Comparison of ENCODE assay signal across 16 mouse cellular contexts in the genomic region with DNA sequence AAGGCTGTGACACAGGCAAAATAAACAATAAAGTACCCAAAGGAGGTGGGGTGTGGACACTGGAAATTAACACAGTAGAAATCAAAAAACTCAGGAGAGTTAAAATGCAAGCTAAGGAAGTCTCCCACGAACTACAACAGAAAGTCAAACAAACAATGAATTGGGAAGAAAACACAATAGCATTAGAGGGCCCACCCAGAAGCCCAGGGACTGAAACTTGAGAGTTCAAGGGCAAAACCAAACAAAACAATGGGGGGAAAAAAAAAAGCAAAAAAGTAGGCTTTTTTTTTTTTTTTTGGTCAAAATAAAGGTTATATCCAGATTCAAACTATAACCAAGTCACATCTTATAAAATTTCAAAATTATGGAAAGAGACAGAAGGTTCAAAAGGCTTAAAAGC.
"Had no signal": no experiment of that assay in that cellular context is flagged by ENCODE, and none has a peak within 500 bp of the region (broad histone marks: within the 10 kb centered on the region; RNA-seq: fewer than 3 reads in every experiment).

No protein-coding gene starts in this region.

- H3K36me3 ChIP-seq: limb, embryonic 10.5 days; liver, embryonic 15.5 days; midbrain, embryonic 12.5 days; neural tube, embryonic 13.5 days had no signal

- H3K27me3 ChIP-seq: liver, embryonic 15.5 days; midbrain, embryonic 12.5 days; neural tube, embryonic 13.5 days had no signal

- DNase-seq: kidney, adult 2 months; kidney, postnatal 4 days; lung, embryonic 14.5 days; lung, postnatal 10 days; lung, postnatal 4 days; retina, postnatal 1 day; right cerebral cortex, postnatal 4 days; thymus, postnatal 36 days had no signal

- H3K9me3 ChIP-seq: limb, embryonic 10.5 days; liver, embryonic 15.5 days; midbrain, embryonic 12.5 days; neural tube, embryonic 13.5 days had no signal

- H3K4me2 ChIP-seq: liver, embryonic 11.5 days; liver, embryonic 15.5 days; lung, embryonic 14.5 days; midbrain, embryonic 12.5 days; neural tube, embryonic 13.5 days had no signal

- H3K9ac ChIP-seq: liver, embryonic 15.5 days; lung, embryonic 14.5 days; midbrain, embryonic 12.5 days; neural tube, embryonic 13.5 days had no signal

- H3K27ac ChIP-seq: kidney, postnatal 0 days; left cerebral cortex, adult 2 months; limb, embryonic 10.5 days; liver, embryonic 15.5 days; midbrain, embryonic 12.5 days; neural tube, embryonic 13.5 days had no signal

- ATAC-seq: midbrain, embryonic 16.5 days had no signal

- H3K4me3 ChIP-seq: left cerebral cortex, adult 2 months; limb, embryonic 10.5 days; liver, embryonic 15.5 days; midbrain, embryonic 12.5 days; neural tube, embryonic 13.5 days had no signal

- H3K4me1 ChIP-seq: midbrain, embryonic 12.5 days; neural tube, embryonic 13.5 days had no signal
